Mouse (Mus musculus): Measurements from ENCODE around the gene Rpl22. TPM values are rescaled to one million over a fixed set of nuclear protein-coding genes. Genes with fewer than 3 reads are reported as not detected.

Gene Rpl22
- polyA plus RNA-seq, 1 experiment from 2014 or later, result 330 TPM

GRCm38 (mm10) chr4:152382528-152383252 lies 57.1 kb downstream of the Rpl22 start:
- ATAC-seq (ENCODE audit: low FRiP score), result no peak
- H3K27ac ChIP-seq (ENCODE audit: low read depth, low read length), result no peak overlapping the region

More at GRCm38 (mm10) chr4:152382528-152383252, 57.1 kb downstream of the Rpl22 start:
- Histone ChIP-seq H3K27me3 (ENCODE audit: control insufficient read depth, insufficient read depth, low read length) (no peaks in the 10 kb centered on the region), H3K9ac (ENCODE audit: low read depth, low read length) (no peak overlapping the region), H3K9me3 (ENCODE audit: control insufficient read depth, low read length) (no peaks in the 10 kb centered on the region), H3K4me2 (replicated peaks; ENCODE audit: low read depth, low read length) (no peak overlapping the region), H3K4me3 (ENCODE audit: low read depth, low read length) (no peak overlapping the region), H3K36me3 (ENCODE audit: control insufficient read depth, insufficient read depth, low read length) (no peaks in the 10 kb centered on the region), H3K4me1 (replicated peaks; ENCODE audit: control insufficient read depth, insufficient read depth, low read length) (no peaks in the 10 kb centered on the region)
- WGBS, result 92% methylated on average over 17 of the region's 17 CpGs
- DNase-seq (ENCODE audit: low spot score), result no peak

Other genes with a start within 250 kb of the Rpl22 start
- 0.18 and 0.28 TPM in 2 replicates for gene Tnfrsf25, start 209.8 kb upstream of the Rpl22 start, polyA plus RNA-seq (2014; fragmentation: Nextera tagmentation; extraction: Ambion mirVana)
- 1.4 and 2.0 TPM in 2 replicates for gene Espn, start 173.4 kb upstream of the Rpl22 start, polyA plus RNA-seq (2014; fragmentation: Nextera tagmentation; extraction: Ambion mirVana)
- gene Hes2, start 166.9 kb upstream of the Rpl22 start, polyA plus RNA-seq (2014; fragmentation: Nextera tagmentation; extraction: Ambion mirVana), result 2.7 and 4.3 TPM in 2 replicates
- 116 and 125 TPM in 2 replicates for gene Acot7, start 147.6 kb upstream of the Rpl22 start, polyA plus RNA-seq (2014; fragmentation: Nextera tagmentation; extraction: Ambion mirVana)
- 8.7 and 9.5 TPM in 2 replicates for gene Gpr153, start 51.5 kb upstream of the Rpl22 start, polyA plus RNA-seq (2014; fragmentation: Nextera tagmentation; extraction: Ambion mirVana)
- 2.9 and 3.5 TPM in 2 replicates for gene Hes3, start 34.1 kb upstream of the Rpl22 start, polyA plus RNA-seq (2014; fragmentation: Nextera tagmentation; extraction: Ambion mirVana)
- 17.4 and 20.6 TPM in 2 replicates for gene Icmt, start 28.5 kb upstream of the Rpl22 start, polyA plus RNA-seq (2014; fragmentation: Nextera tagmentation; extraction: Ambion mirVana)
- gene Rnf207, start 6.7 kb upstream of the Rpl22 start, polyA plus RNA-seq (2014; fragmentation: Nextera tagmentation; extraction: Ambion mirVana), result 1.5 and 1.6 TPM in 2 replicates
- gene Chd5, start 12.9 kb downstream of the Rpl22 start, polyA plus RNA-seq (2014; fragmentation: Nextera tagmentation; extraction: Ambion mirVana), result 0.14 and 0.28 TPM in 2 replicates
- gene Nphp4, start 151.0 kb downstream of the Rpl22 start, polyA plus RNA-seq (2014; fragmentation: Nextera tagmentation; extraction: Ambion mirVana), result 3.5 and 4.2 TPM in 2 replicates
- gene Kcnab2, start 152.1 kb downstream of the Rpl22 start, polyA plus RNA-seq (2014; fragmentation: Nextera tagmentation; extraction: Ambion mirVana), result 9.2 and 11.1 TPM in 2 replicates

Data from hindbrain, embryonic 11.5 days (tissue).